Mouse (Mus musculus): ENCODE results near the gene Stom. TPM values are rescaled to one million over a fixed set of nuclear protein-coding genes. Genes with fewer than 3 reads are reported as not detected.

The Stom gene
- 10 to 100 TPM; 64.4 to 68.1 TPM for total RNA-seq (2021)

GRCm38 (mm10) chr2:35336388-35337280 is at the start of gene Stom:
TSS of gene Stom (minus strand) at chr2:35336976.
- peak; percentile 99 for DNase-seq (ENCODE audit: low spot score)
- intact Hi-C loops (cut with DNase I): loop anchor here (5.0 kb wide), 1 partner anchor 134 kb away; the partner anchor contains the start of gene Rab14

- intact Hi-C loops (cut with DNase I): no loop called here
- no peak for DNase-seq (ENCODE audit: low spot score)
These were observed 48.7 kb upstream of the Stom start for GRCm38 (mm10) chr2:35385441-35385871.

GRCm38 (mm10) chr2:35379306-35379705 is 42.5 kb upstream of the Stom start:
- DNase-seq (ENCODE audit: low spot score): no peak
- intact Hi-C loops (cut with DNase I): no loop called here

GRCm38 (mm10) chr2:35377600-35377999 is 40.8 kb upstream of the Stom start:
- intact Hi-C loops (cut with DNase I): no loop called here
- no peak for DNase-seq (ENCODE audit: low spot score)

- intact Hi-C loops (cut with DNase I): no loop called here
- no peak for DNase-seq (ENCODE audit: low spot score)
These were observed 36.2 kb upstream of the Stom start for GRCm38 (mm10) chr2:35373003-35373402.

GRCm38 (mm10) chr2:35370686-35371085 is 33.9 kb upstream of the Stom start:
- intact Hi-C loops (cut with DNase I): no loop called here
- no peak for DNase-seq (ENCODE audit: low spot score)

- no peak for DNase-seq (ENCODE audit: low spot score)
- intact Hi-C loops (cut with DNase I): no loop called here
These were observed 30.9 kb upstream of the Stom start, which contains the start of gene 4930568D16Rik for GRCm38 (mm10) chr2:35367629-35368028. TSS of gene 4930568D16Rik (minus strand) at chr2:35367729.

- no peak for DNase-seq (ENCODE audit: low spot score)
- intact Hi-C loops (cut with DNase I): loop anchor here (1.0 to 5.0 kb wide), 2 partner anchors 51 to 137 kb away; no protein-coding TSS in a partner anchor
These were observed 12.4 kb upstream of the Stom start for GRCm38 (mm10) chr2:35349184-35349583.

- DNase-seq (ENCODE audit: low spot score): no peak
- intact Hi-C loops (cut with DNase I): loop anchor here (5.0 kb wide), 1 partner anchor 134 kb away; no protein-coding TSS in a partner anchor
These were observed 9.2 kb upstream of the Stom start for GRCm38 (mm10) chr2:35345984-35346383.

GRCm38 (mm10) chr2:35342605-35343004 is 5.8 kb upstream of the Stom start:
- intact Hi-C loops (cut with DNase I): no loop called here
- DNase-seq (ENCODE audit: low spot score): no peak

GRCm38 (mm10) chr2:35338707-35339106 is 1.9 kb upstream of the Stom start:
- intact Hi-C loops (cut with DNase I): loop anchor here (5.0 kb wide), 1 partner anchor 136 kb away; the partner anchor contains the start of gene Rab14

GRCm38 (mm10) chr2:35338036-35338435 is 1.3 kb upstream of the Stom start:
- DNase-seq (ENCODE audit: low spot score): no peak
- intact Hi-C loops (cut with DNase I): loop anchor here (5.0 kb wide), 1 partner anchor 136 kb away; the partner anchor contains the start of gene Rab14

More at GRCm38 (mm10) chr2:35338707-35339106, 1.9 kb upstream of the Stom start:
- peak; percentile 51 for DNase-seq (ENCODE audit: low spot score)

GRCm38 (mm10) chr2:35337419-35337818 is 643 bp upstream of the Stom start:
- intact Hi-C loops (cut with DNase I): loop anchor here (5.0 kb wide), 1 partner anchor 135 kb away; the partner anchor contains the start of gene Rab14

GRCm38 (mm10) chr2:35335620-35336019 is 1.2 kb downstream of the Stom start:
- intact Hi-C loops (cut with DNase I): loop anchor here (5.0 kb wide), 1 partner anchor 133 kb away; the partner anchor contains the start of gene Rab14
- no peak for DNase-seq (ENCODE audit: low spot score)

More at GRCm38 (mm10) chr2:35337419-35337818, 643 bp upstream of the Stom start:
- no peak for DNase-seq (ENCODE audit: low spot score)

- intact Hi-C loops (cut with DNase I): no loop called here
- no peak for DNase-seq (ENCODE audit: low spot score)
These were observed 3.1 kb downstream of the Stom start for GRCm38 (mm10) chr2:35333670-35334069.

GRCm38 (mm10) chr2:35331205-35331604 is 5.6 kb downstream of the Stom start:
- DNase-seq (ENCODE audit: low spot score): no peak
- intact Hi-C loops (cut with DNase I): no loop called here

GRCm38 (mm10) chr2:35329061-35329460 is 7.7 kb downstream of the Stom start:
- intact Hi-C loops (cut with DNase I): no loop called here
- DNase-seq (ENCODE audit: low spot score): no peak

- intact Hi-C loops (cut with DNase I): no loop called here
- no peak for DNase-seq (ENCODE audit: low spot score)
These were observed 8.5 kb downstream of the Stom start for GRCm38 (mm10) chr2:35328064-35328792.

GRCm38 (mm10) chr2:35327583-35327982 is 9.2 kb downstream of the Stom start:
- intact Hi-C loops (cut with DNase I): no loop called here
- DNase-seq (ENCODE audit: low spot score): no peak

GRCm38 (mm10) chr2:35326931-35327330 is 9.8 kb downstream of the Stom start:
- intact Hi-C loops (cut with DNase I): no loop called here
- no peak for DNase-seq (ENCODE audit: low spot score)
